Mouse (Mus musculus): ENCODE results near the gene Bzw1. TPM values are rescaled to one million over a fixed set of nuclear protein-coding genes. Genes with fewer than 3 reads are reported as not detected.

The Bzw1 gene
- 111 and 117 TPM in 2 replicates for polyA plus RNA-seq (2015; fragmentation: Nextera tagmentation; extraction: Ambion mirVana)

DNA sequence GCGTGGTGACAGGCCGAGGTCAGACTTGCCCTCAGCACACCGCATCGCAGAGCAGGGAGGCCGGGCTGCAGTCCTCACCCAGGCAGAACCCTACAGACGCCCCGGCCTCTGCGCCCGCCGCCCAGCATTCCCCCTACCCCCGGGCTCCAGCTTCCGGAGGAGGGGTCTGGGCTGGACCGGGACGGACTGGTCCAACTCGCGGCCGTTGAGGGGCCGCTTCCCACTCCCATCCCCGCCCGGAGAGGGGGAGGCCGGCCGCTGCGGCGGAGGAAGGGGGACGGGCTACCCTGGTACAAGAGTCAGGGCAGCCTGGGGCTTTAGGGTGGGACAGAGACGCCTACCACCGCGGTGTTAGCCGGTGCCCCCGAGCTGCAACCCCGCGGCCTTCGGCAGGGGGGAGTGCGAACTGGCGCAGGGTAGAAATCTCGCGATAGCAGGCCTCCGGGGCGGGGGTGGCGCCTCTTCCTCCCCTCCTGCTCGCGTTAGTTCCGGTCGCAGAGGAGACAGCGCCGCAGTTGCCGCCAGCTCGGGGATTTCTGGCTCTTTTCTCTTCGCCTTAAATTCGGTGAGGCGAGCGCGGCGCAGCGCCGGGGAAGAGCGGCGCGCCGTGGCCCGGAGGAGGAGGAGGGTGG is at the start of gene Bzw1:
Bzw1 (plus strand) TSS at position 247 of the 632 bp plus-strand sequence.
- Histone ChIP-seq H3K36me3 (ENCODE audit: control insufficient read depth, insufficient read depth) (peaks cover 16% of the 10 kb centered on the region), H3K27ac (ENCODE audit: low read length) (peak within 1 kb of the TSS; percentile 97), H3K9ac (ENCODE audit: low read depth, low read length) (peak within 1 kb of the TSS; percentile 94), H3K4me2 (ENCODE audit: low read depth, low read length) (peak within 1 kb of the TSS; percentile 88), H3K27me3 (ENCODE audit: control insufficient read depth, insufficient read depth, low read depth, low read length) (no peaks in the 10 kb centered on the region), H3K4me1 (ENCODE audit: control insufficient read depth, low read depth, low read length) (peaks cover 13% of the 10 kb centered on the region), H3K4me3 (ENCODE audit: low read depth, low read length) (peak within 1 kb of the TSS; percentile 87), H3K9me3 (replicated peaks; ENCODE audit: control insufficient read depth, low read length) (no peaks in the 10 kb centered on the region)
- WGBS (ENCODE audit: insufficient replicate concordance) = under 1% methylated on average over 48 of the region's 61 CpGs
- peak; percentile 95 for ATAC-seq (ENCODE audit: low read depth)

DNA sequence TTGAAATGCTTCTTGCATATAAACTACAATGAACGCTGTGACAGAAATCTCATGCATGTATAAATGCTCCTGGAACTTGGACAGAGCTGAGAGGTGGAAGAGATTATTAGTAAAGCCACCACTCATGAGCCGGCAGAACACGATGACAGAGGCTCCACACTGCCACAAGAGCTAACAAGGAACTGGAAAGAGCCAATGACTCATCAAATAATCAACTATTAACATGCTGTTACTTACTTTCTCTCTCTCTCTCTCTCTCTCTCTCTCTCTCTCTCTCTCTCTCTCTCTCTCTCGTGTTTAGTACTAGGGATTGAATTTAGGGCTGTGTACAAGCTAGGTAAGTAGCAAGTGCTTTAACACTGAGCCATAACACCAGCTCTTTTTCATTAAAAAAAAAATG is 48.8 kb upstream of the Bzw1 start:
- H3K4me3 ChIP-seq (ENCODE audit: low read depth, low read length) = no peak overlapping the region
- H3K27ac ChIP-seq (ENCODE audit: low read length) = no peak overlapping the region
- H3K9ac ChIP-seq (ENCODE audit: low read depth, low read length) = no peak overlapping the region
- no peaks in the 10 kb centered on the region for H3K4me1 ChIP-seq (ENCODE audit: control insufficient read depth, low read depth, low read length)
- H3K9me3 ChIP-seq (replicated peaks; ENCODE audit: control insufficient read depth, low read length) = no peaks in the 10 kb centered on the region
- no peak for ATAC-seq (ENCODE audit: low read depth)
- H3K27me3 ChIP-seq (ENCODE audit: control insufficient read depth, insufficient read depth, low read depth, low read length) = no peaks in the 10 kb centered on the region
- no peaks in the 10 kb centered on the region for H3K36me3 ChIP-seq (ENCODE audit: control insufficient read depth, insufficient read depth)
- no peak overlapping the region for H3K4me2 ChIP-seq (ENCODE audit: low read depth, low read length)
- WGBS (ENCODE audit: insufficient replicate concordance) = 39% methylated on average over 4 of the region's 4 CpGs

DNA sequence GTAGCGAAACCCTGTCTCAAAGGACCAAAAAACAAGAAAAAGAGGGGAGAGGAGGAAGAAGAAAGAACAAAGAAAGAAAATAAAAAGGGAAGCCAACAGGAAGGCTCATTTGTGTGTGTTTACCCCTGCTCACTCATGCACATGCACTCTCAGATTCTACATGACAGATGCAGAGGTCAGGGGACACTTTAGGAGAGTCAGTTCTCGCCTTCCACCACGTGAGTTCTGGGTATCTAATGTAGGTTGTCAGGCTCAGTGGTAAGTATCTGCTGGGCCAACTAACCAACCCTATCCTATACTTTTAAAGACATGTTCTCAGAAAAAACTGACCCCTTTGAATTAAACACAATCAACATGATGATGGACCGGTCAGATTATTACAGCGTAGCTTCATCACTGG is 48.1 kb upstream of the Bzw1 start:
- H3K4me2 ChIP-seq (ENCODE audit: low read depth, low read length) = no peak overlapping the region
- no peaks in the 10 kb centered on the region for H3K4me1 ChIP-seq (ENCODE audit: control insufficient read depth, low read depth, low read length)
- no peak for ATAC-seq (ENCODE audit: low read depth)
- no peak overlapping the region for H3K4me3 ChIP-seq (ENCODE audit: low read depth, low read length)
- H3K9me3 ChIP-seq (replicated peaks; ENCODE audit: control insufficient read depth, low read length) = no peaks in the 10 kb centered on the region
- H3K36me3 ChIP-seq (ENCODE audit: control insufficient read depth, insufficient read depth) = no peaks in the 10 kb centered on the region
- H3K9ac ChIP-seq (ENCODE audit: low read depth, low read length) = no peak overlapping the region
- H3K27ac ChIP-seq (ENCODE audit: low read length) = no peak overlapping the region
- no peaks in the 10 kb centered on the region for H3K27me3 ChIP-seq (ENCODE audit: control insufficient read depth, insufficient read depth, low read depth, low read length)
- 78% methylated on average over 5 of the region's 5 CpGs for WGBS (ENCODE audit: insufficient replicate concordance)

DNA sequence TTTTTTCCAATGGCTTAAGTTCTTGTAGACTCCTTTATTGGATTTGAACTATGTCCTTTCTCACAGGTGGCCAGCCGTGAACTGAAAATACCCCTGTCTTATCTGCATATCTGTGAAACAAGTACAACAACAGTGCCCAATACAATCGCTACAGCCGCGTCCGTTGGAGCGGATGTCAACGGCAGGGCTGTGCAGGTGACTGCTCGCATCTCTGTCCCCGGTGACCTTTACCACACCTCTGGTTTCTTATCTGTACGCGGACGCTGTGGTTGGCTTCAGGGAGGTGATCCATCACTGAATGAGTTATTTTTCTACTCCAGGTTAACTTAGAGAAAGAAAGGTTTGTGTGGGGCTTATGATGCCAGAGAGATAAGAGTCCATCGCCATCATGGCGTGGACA is 46.5 kb upstream of the Bzw1 start:
- no peaks in the 10 kb centered on the region for H3K27me3 ChIP-seq (ENCODE audit: control insufficient read depth, insufficient read depth, low read depth, low read length)

DNA sequence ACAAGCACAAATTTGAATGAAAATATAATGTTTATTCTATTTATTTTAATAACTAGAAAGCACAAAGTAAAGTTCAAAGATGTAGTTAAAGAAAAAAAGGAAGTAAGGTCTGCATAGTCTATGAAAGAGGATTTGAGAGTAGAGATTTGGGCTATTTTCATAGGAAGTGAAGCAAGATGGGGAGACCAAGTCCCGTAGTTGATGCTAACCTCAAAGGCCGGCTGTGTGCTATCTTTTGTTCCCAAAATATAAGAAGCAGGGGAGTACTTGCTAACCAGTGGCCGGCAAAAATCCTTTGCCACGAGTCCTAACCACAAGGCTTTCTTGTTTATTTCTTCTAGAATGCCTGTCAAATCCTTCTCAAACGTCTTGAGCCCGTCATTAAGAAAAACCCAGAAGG is 44.0 kb upstream of the Bzw1 start:
- no peak overlapping the region for H3K27ac ChIP-seq (ENCODE audit: low read length)
- no peak for ATAC-seq (ENCODE audit: low read depth)
- H3K36me3 ChIP-seq (ENCODE audit: control insufficient read depth, insufficient read depth) = no peaks in the 10 kb centered on the region
- no peaks in the 10 kb centered on the region for H3K27me3 ChIP-seq (ENCODE audit: control insufficient read depth, insufficient read depth, low read depth, low read length)
- no peaks in the 10 kb centered on the region for H3K9me3 ChIP-seq (replicated peaks; ENCODE audit: control insufficient read depth, low read length)
- H3K4me3 ChIP-seq (ENCODE audit: low read depth, low read length) = no peak overlapping the region
- 23% methylated on average over 6 of the region's 6 CpGs for WGBS (ENCODE audit: insufficient replicate concordance)
- no peaks in the 10 kb centered on the region for H3K4me1 ChIP-seq (ENCODE audit: control insufficient read depth, low read depth, low read length)
- no peak overlapping the region for H3K4me2 ChIP-seq (ENCODE audit: low read depth, low read length)
- H3K9ac ChIP-seq (ENCODE audit: low read depth, low read length) = no peak overlapping the region

More for the DNA sequence above, 46.5 kb upstream of the Bzw1 start:
- Histone ChIP-seq H3K27ac (ENCODE audit: low read length) (no peak overlapping the region), H3K36me3 (ENCODE audit: control insufficient read depth, insufficient read depth) (no peaks in the 10 kb centered on the region), H3K9ac (ENCODE audit: low read depth, low read length) (no peak overlapping the region), H3K4me2 (ENCODE audit: low read depth, low read length) (no peak overlapping the region), H3K4me3 (ENCODE audit: low read depth, low read length) (no peak overlapping the region), H3K4me1 (ENCODE audit: control insufficient read depth, low read depth, low read length) (no peaks in the 10 kb centered on the region), H3K9me3 (replicated peaks; ENCODE audit: control insufficient read depth, low read length) (no peaks in the 10 kb centered on the region)
- 68% methylated on average over 14 of the region's 14 CpGs for WGBS (ENCODE audit: insufficient replicate concordance)
- ATAC-seq (ENCODE audit: low read depth) = no peak

DNA sequence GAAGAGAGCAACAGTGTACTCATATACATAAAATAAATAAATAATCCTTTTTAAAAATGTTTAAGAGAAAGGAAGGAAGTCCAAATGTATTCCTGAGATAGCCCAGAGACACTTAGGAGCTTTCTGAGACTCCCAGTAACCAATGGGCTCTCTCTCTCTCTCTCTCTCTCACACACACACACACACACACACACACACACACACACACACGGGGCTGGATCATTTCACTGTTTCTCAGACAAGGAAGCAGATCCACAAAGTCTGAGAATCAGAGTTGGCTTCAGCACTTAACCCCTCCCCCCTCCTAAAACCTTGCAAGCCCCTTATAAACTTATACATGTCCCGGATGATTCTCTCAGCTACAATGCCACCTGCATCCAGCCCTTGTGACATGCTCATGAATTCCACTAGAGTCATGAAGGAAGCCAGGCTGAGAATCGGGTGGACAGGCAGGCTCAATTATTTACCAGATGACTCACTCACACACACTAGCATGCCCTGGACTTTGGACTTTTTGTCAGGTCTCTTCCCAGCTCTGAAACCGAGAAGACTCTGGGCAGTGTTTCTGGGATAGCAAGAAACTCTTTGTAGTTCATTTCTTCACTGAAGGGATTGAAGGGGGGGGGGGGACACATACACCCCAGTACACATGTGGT is 39.3 kb upstream of the Bzw1 start:
- Histone ChIP-seq H3K4me3 (ENCODE audit: low read depth, low read length) (no peak overlapping the region), H3K9me3 (replicated peaks; ENCODE audit: control insufficient read depth, low read length) (no peaks in the 10 kb centered on the region), H3K4me2 (ENCODE audit: low read depth, low read length) (no peak overlapping the region), H3K27me3 (ENCODE audit: control insufficient read depth, insufficient read depth, low read depth, low read length) (no peaks in the 10 kb centered on the region), H3K4me1 (ENCODE audit: control insufficient read depth, low read depth, low read length) (no peaks in the 10 kb centered on the region), H3K27ac (ENCODE audit: low read length) (peak overlapping the region; percentile 31), H3K36me3 (ENCODE audit: control insufficient read depth, insufficient read depth) (no peaks in the 10 kb centered on the region), H3K9ac (ENCODE audit: low read depth, low read length) (no peak overlapping the region)
- peak; percentile 81 for ATAC-seq (ENCODE audit: low read depth)
- 38% methylated on average over 4 of the region's 4 CpGs for WGBS (ENCODE audit: insufficient replicate concordance)

DNA sequence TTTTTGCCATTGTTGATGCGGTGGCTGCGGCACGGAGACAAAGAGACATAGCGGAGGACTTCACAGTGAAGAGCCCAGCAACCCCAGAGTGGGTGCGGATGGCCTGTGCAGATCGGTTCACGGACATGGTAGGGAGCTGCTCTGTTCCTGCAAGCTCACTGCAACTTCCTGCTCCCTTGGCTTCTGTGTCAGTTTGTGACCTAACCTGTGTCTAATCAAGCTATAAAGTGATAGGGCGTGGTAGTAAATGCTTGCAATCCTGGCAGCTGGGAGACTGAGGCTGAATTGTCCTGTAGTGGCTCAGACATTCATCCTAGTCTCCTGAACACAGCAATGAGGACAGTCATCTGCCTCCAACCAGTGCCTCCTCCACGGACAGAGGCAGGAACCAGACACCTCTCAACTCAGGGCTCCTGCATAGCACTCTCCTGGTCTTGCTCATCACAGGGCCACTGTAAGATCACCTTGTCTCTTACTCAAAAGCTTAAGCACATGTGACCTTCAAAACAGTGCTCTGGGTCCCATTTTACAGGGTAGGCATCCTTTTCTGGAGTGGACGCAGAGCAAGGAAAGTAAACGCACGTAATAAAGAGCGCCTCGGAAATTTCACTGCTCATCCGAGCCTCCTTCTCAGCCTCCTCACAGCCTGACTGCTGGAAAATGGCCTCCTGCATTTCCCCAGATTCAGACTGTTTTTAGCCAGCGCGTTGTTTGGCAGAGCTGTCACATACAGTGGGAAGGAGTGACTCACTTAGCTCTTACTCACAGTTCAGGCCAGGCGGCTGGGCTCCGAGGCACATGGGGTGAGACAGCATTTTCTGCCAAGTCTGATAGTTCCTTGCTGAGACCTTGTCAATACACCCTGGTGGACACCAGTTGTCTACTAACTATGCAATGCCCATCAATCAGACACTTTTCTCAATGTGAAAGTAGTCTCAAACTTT is 33.5 kb upstream of the Bzw1 start:
- Histone ChIP-seq H3K9ac (ENCODE audit: low read depth, low read length) (no peak overlapping the region), H3K9me3 (replicated peaks; ENCODE audit: control insufficient read depth, low read length) (no peaks in the 10 kb centered on the region), H3K36me3 (ENCODE audit: control insufficient read depth, insufficient read depth) (no peaks in the 10 kb centered on the region), H3K27ac (ENCODE audit: low read length) (no peak overlapping the region), H3K4me2 (ENCODE audit: low read depth, low read length) (no peak overlapping the region), H3K27me3 (ENCODE audit: control insufficient read depth, insufficient read depth, low read depth, low read length) (no peaks in the 10 kb centered on the region), H3K4me1 (ENCODE audit: control insufficient read depth, low read depth, low read length) (no peaks in the 10 kb centered on the region), H3K4me3 (ENCODE audit: low read depth, low read length) (no peak overlapping the region)
- ATAC-seq (ENCODE audit: low read depth) = no peak
- 65% methylated on average over 19 of the region's 19 CpGs for WGBS (ENCODE audit: insufficient replicate concordance)

DNA sequence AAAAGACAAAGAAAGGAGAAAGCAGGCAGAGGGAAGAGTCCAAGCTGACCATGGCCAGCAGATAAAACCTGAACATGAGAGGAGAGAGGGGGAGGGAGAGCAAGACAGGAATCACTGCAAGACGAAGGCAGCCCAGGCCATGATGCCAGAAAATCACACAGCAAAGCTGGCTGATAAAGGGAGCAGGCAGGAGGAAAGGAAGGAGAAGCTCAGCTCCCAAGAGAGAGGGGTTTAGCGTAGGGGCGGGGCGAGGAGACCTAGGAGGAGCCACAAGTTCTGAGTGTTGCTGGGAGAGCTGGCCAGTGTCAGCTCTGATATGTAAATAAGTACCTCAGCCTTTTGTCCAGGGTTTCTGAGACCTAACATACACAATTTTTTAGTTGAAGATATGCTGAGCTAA is 30.4 kb upstream of the Bzw1 start:
- no peak overlapping the region for H3K27ac ChIP-seq (ENCODE audit: low read length)
- H3K4me1 ChIP-seq (ENCODE audit: control insufficient read depth, low read depth, low read length) = no peaks in the 10 kb centered on the region
- H3K27me3 ChIP-seq (ENCODE audit: control insufficient read depth, insufficient read depth, low read depth, low read length) = no peaks in the 10 kb centered on the region
- no peak for ATAC-seq (ENCODE audit: low read depth)
- H3K36me3 ChIP-seq (ENCODE audit: control insufficient read depth, insufficient read depth) = no peaks in the 10 kb centered on the region
- H3K9ac ChIP-seq (ENCODE audit: low read depth, low read length) = no peak overlapping the region
- WGBS (ENCODE audit: insufficient replicate concordance) = 59% methylated on average over 4 of the region's 4 CpGs
- H3K4me3 ChIP-seq (ENCODE audit: low read depth, low read length) = no peak overlapping the region
- H3K9me3 ChIP-seq (replicated peaks; ENCODE audit: control insufficient read depth, low read length) = no peaks in the 10 kb centered on the region
- H3K4me2 ChIP-seq (ENCODE audit: low read depth, low read length) = no peak overlapping the region

Measured in liver, embryonic 16.5 days (tissue).